Mouse (Mus musculus) cerebellum, adult 18-20 months (tissue): ENCODE results near the gene 2310034G01Rik.
A peak's percentile ranks its signal among the peaks of the same experiment; 100 is the strongest.

ENCODE experiments used
- DNase-seq, 2 experiments: peaks; one replicate each; pipeline ENCODE4 v3.0.0; 2021

2310034G01Rik gene

GRCm38 (mm10) chr19:46313591-46313990 lies 36.5 kb downstream of the 2310034G01Rik start:
- peak in 1 of 2 experiments; percentile 6 for DNase-seq

GRCm38 (mm10) chr19:46313116-46313515 lies 37.0 kb downstream of the 2310034G01Rik start:
- DNase-seq: peak in 1 of 2 experiments; percentile 7

- peak in 1 of 2 experiments; percentile 14 for DNase-seq
Measured at GRCm38 (mm10) chr19:46312566-46312965, 37.5 kb downstream of the 2310034G01Rik start.

DNA sequence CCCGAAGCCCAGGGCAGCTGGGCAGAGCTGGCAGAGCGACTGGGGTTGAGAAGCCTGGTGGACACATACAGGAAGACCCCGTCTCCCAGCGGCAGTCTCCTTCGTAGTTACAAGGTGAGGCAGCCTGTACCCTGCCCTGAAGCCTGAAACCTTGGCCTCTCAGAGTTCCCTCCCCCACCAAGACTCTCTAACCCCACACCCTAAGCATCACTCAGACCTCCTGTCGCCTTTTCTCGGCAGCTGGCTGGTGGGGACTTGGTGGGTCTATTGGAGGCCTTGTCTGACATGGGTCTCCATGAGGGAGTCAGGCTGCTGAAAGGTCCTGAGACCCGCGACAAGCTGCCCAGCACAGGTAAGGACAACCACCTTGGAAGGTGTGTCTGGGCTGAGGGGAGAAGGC lies 38.8 kb downstream of the 2310034G01Rik start:
- DNase-seq: peak; percentile 8

DNA sequence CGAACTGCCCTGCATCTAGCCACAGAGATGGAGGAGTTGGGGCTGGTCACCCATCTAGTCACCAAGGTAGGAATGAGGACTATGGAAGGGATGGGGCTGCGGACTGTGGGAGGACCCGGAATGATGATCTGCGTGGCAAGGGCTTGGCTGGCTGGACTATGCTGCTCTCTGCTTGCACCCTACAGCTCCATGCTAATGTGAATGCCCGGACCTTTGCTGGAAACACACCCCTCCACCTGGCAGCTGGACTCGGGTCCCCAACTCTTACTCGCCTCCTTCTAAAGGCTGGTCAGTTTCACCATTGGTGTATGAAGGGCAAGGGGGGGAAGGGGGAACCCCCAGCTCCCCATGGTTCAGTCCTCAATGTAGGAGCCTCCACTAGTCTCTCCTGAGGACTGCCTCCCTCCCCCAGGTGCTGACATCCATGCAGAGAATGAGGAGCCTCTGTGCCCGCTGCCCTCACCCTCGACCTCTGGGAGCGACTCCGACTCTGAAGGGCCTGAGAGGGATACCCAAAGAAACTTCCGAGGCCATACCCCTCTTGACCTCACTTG lies 39.7 kb downstream of the 2310034G01Rik start:
- DNase-seq: peak in 1 of 2 experiments; percentile 13

GRCm38 (mm10) chr19:46309651-46310305 lies 40.3 kb downstream of the 2310034G01Rik start:
- DNase-seq: peak; percentile 25 to 35

DNA sequence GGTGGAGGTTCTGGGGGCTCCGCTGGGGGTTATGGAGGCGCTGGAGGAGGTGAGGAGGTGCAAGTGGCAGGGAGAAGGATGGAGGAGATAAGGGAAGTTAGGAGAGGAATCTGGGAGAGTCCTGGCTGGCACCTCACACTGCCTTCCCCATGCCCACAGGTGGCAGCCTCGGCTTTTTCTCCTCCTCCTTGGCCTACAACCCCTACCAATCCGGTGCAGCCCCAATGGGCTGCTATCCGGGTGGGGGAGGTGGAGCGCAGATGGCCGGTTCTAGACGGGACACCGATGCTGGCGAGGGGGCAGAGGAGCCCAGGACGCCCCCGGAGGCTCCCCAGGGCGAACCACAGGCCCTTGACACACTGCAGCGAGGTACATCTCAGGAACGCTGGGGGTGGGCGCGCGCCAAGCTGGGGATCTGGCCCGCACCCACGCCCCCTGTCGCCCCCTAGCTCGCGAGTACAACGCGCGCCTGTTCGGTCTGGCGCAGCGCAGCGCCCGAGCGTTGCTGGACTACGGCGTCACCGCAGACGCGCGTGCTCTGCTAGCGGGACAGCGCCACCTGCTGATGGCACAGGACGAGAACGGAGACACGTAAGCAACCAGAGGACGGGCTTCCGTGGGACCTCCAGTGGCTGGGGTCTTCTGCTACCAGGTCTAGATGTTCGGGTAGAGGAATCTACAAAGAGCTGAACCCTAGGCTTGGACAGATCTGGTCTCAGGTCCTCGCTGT lies 41.2 kb downstream of the 2310034G01Rik start:
- DNase-seq: peak; percentile 90 to 95

GRCm38 (mm10) chr19:46308303-46308702 lies 41.8 kb downstream of the 2310034G01Rik start:
- DNase-seq: peak in 1 of 2 experiments; percentile 6

- DNase-seq: peak; percentile 9 to 10
Measured at GRCm38 (mm10) chr19:46307781-46308180, 42.3 kb downstream of the 2310034G01Rik start.

GRCm38 (mm10) chr19:46306751-46307289 lies 43.3 kb downstream of the 2310034G01Rik start:
- DNase-seq: peak in 1 of 2 experiments; percentile 15

GRCm38 (mm10) chr19:46306268-46306610 lies 43.9 kb downstream of the 2310034G01Rik start:
- no peak for DNase-seq

DNA sequence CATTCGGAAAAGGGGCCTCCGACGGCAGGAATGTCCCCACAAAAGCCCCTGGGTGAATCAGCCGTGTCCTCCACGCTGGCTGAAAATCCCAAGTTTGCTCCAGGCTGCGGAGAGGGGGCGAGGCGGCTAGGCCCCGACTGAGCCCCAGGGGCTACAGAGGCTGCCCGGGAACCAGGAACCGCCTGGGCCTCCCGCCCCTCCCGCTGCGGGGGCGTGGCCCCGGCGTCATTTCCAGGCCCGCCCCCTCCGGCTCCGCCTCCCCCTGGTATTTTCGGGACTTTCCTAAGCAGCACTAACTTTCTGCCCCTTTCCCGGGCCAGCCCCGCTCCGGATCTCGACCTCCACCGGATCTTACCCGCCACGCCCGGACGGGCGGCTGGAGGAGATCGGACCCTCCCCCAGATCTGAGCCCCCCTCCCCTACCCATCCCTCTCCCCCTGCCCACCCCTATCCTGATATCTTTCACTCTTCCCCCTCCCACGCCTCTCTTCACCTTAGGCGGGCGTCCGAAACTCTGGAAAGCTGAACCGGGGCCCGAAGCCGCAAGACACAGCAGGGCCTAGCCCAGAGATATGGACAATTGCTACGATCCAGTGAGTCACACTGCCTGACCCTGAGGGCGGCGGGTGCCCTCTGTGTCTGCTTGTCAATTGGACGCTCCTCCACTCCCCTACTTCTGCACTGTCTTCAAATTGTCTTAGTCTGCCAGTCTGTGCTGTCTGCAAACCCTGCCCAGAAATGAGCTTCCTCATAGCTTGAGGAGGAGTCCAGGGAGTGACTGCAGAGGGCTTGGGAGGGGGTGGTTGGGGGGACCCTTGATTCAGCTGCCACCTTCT lies 44.5 kb downstream of the 2310034G01Rik start:
- DNase-seq: peak in 1 of 2 experiments; percentile 51

GRCm38 (mm10) chr19:46304908-46305333 lies 45.2 kb downstream of the 2310034G01Rik start:
- peak; percentile 12 to 30 for DNase-seq

DNA sequence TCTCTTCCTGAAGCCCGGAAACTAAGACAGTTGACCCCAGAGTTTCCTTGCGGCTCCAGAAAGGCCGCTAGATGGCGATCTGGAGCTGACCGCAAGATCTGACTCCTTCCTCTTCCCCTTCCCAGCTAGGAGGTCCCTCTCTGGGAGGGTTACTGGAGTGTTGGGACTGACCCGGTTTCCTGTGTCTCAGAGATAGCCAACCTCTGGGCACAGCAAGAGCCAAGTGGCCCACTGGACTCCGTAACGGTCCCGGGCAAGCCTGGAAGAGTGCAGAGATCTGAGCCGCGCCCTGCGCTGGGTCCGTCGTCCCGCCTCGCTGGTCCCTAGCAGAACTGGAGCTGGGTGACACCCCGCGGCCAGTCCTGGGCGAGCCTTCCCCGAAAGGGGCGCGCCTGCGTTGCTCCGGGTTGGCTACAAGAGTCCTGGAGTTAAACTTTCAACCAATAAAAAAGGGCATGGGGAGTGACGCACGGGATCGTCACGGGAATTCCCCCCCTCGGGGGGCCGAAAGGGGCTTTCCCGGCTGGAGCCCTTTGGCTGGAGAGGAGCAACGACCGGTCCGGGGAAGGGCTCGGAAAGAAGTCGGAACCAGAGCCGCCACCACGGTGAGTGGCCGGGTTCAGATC lies 45.8 kb downstream of the 2310034G01Rik start, which contains the start of gene Nfkb2:
Gene Nfkb2 (plus strand): TSS at position 105 of the 626 bp plus-strand sequence.
- DNase-seq: peak; percentile 81 to 87

DNA sequence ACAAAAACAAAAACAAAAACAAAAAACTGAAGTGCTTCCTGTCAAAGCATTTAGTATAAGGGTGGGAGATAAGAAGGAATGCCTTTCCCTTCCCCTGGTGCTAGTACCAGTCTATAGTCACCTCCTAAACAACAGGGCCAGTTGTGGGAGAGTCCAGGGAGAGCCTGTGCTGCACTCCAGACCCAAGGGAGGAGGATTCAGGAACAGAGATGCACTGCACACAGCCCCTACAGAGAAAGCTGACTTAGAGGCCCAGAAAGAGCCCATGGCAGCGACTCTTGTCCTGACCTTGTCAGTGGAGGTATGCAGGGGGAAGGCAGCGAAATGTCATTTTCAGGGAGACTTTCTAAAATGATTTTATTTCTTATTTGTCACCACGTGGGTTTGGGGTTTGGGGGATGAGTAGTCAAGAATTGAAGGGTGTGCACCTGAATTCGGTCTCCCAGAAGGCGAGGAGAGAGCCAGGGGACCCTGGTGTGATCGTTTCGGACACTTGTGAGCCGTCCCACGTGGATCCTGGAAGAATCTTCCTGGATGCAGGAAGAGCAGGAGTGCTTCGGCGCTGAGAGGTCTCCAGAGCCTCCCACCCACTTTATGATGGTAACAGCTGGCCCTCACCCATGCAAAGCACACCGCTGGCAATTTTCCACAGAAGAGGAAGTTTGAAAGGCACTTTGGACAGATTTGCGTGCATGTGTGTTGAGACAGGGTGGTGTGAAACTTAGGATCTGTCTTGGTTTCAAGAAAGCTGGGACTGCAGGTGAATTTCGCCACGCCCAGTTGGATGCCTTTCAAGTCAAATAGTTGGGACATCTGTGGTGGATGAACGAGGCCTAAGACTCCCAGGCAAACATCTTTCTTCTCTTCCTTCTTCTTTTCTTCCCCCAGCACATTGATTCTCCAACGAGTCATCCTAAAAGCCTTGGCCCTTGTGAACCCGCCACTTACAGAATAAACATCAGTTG lies 46.6 kb downstream of the 2310034G01Rik start:
- DNase-seq: no peak

GRCm38 (mm10) chr19:46302551-46302950 lies 47.6 kb downstream of the 2310034G01Rik start:
- no peak for DNase-seq

- no peak for DNase-seq
Measured at GRCm38 (mm10) chr19:46300294-46301045, 49.6 kb downstream of the 2310034G01Rik start.
